Mouse (Mus musculus) kidney, embryonic 16.5 days (tissue): Measurements from ENCODE around the gene Actn3. TPM values are rescaled to one million over a fixed set of nuclear protein-coding genes. Genes with fewer than 3 reads are reported as not detected.

Source experiments
- ATAC-seq: fragments of 200-750 bp; cut with Nextera tagmentation; 2 replicates; pipeline ENCODE4 v1.8.0; 2017; ENCODE audit warnings: moderate TSS enrichment; ENCODE audit not compliant: low FRiP score, low TSS enrichment
- H3K27ac ChIP-seq: fragments of 300-500 bp; sonication (generic); 2 replicates; pipeline ENCODE4 v1.5.1; 2014; ENCODE audit warnings: low read length
- H3K27me3 ChIP-seq: fragments of 300-500 bp; sonication (generic); 2 replicates; pipeline ENCODE4 v1.6.1; 2014; ENCODE audit warnings: low read length, control low read depth, mixed read lengths; ENCODE audit not compliant: insufficient read depth
- H3K36me3 ChIP-seq: fragments of 300-500 bp; sonication (generic); 2 replicates; pipeline ENCODE4 v1.6.1; 2014; ENCODE audit warnings: low read length, control low read depth, mixed read lengths; ENCODE audit not compliant: insufficient read depth
- H3K4me1 ChIP-seq: fragments of 300-500 bp; sonication (generic); 2 replicates; pipeline ENCODE4 v1.6.1; 2014; ENCODE audit warnings: low read length, control low read depth, mixed read lengths; ENCODE audit not compliant: insufficient read depth
- H3K4me2 ChIP-seq: fragments of 300-500 bp; sonication (generic); replicated peaks from 2 replicates; pipeline ENCODE4 v1.6.1; 2014; ENCODE audit warnings: low read depth, low read length
- H3K4me3 ChIP-seq: fragments of 300-500 bp; sonication (generic); 2 replicates; pipeline ENCODE4 v1.5.1; 2014; ENCODE audit warnings: mild to moderate bottlenecking, low read length
- H3K9ac ChIP-seq: fragments of 300-500 bp; sonication (generic); replicated peaks from 2 replicates; pipeline ENCODE4 v1.6.1; 2014; ENCODE audit warnings: low read length
- H3K9me3 ChIP-seq: fragments of 300-500 bp; sonication (generic); 2 replicates; pipeline ENCODE4 v1.6.1; 2016; ENCODE audit warnings: low read length, control low read depth
- WGBS: fragments of 180-500 bp; shearing (Covaris S2); extraction: QIAGEN DNeasy Blood & Tissue Kit; methylation state at CpG from one replicate; pipeline ENCODE4 v1.1.7; 2014; 5-methylcytosine and 5-hydroxymethylcytosine counted together
- polyA plus RNA-seq: library from polyadenylated mRNA; unstranded; fragments of >200 nt; fragmentation: Nextera tagmentation; extraction: Ambion mirVana; gene quantifications from 2 replicates; pipeline ENCODE4 v1.2.1, GENCODE M21; 2015

The Actn3 gene
- polyA plus RNA-seq: 9.4 and 11.0 TPM in 2 replicates

DNA sequence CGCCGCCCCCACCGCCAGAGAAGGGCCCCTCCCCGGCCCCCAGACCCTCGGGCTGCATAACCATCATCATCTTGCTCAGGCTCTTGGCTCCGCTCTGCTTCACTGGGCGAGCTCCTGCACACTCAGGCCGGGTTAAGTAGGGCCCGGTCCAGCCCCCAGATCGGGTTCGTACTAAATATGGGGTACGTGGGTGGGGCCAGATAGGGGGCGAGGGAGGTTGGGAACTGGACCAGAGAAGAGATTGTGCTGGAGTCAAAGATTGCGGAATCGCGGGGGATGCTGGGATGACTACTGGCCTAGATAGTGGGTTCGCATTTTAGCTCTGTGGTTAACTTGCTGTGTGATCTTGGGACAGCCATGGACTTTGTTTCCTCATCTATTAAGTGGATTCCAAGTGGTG lies at the start of gene Actn3:
TSS of gene Actn3 (minus strand) at position 125 of the 400 bp plus-strand sequence.
- no peaks in the 10 kb centered on the region for H3K36me3 ChIP-seq
- peak; percentile 58 for ATAC-seq
- peaks cover 21% of the 10 kb centered on the region for H3K4me1 ChIP-seq
- H3K4me3 ChIP-seq: peak within 1 kb of the TSS; percentile 97
- no peaks in the 10 kb centered on the region for H3K27me3 ChIP-seq
- H3K9me3 ChIP-seq: no peaks in the 10 kb centered on the region
- peak within 1 kb of the TSS; percentile 88 for H3K27ac ChIP-seq
- 2% methylated on average over 17 of the region's 17 CpGs for WGBS
- H3K9ac ChIP-seq: peak within 1 kb of the TSS; percentile 92
- peak within 1 kb of the TSS; percentile 96 for H3K4me2 ChIP-seq

DNA sequence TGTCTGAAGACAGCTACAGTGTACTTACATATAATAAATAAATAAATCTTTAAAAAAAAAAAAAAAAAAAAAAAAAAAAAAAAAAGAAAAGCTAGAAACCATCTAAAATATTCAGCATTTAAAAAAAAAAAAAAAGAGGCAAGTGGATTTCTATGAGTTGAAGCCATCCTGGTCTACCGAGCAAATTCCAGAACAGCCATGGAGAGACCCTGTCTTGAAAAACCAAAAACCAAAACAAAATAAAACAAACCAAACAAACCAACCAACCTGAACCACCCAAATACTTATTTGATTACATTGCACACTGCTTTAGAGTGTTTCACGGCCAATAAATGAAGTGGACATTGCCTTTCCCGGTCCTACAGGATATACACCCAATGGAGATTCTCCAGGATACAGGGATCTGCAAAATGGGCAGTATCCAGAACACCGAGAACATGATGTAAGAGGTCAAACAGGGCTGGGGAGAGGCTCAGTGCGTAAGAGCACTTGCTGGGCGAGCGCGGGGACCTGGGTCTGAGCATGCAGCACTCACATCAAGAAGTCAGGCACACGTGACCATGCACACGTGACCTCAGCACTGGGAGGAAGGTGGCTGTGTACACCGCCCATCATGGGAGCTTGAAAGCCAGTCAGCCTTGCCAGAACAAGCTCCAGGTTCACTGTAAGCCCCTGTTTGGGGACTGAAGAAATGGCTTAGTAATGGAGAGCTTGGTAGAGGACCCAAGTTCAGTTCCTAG lies 47.6 kb upstream of the Actn3 start:
- no peak overlapping the region for H3K4me3 ChIP-seq
- WGBS: 96% methylated on average over 11 of the region's 11 CpGs
- peaks cover 15% of the 10 kb centered on the region for H3K4me1 ChIP-seq
- ATAC-seq: no peak
- H3K36me3 ChIP-seq: peaks cover 38% of the 10 kb centered on the region
- no peak overlapping the region for H3K9ac ChIP-seq
- no peak overlapping the region for H3K4me2 ChIP-seq
- no peak overlapping the region for H3K27ac ChIP-seq
- no peaks in the 10 kb centered on the region for H3K9me3 ChIP-seq
- H3K27me3 ChIP-seq: no peaks in the 10 kb centered on the region

DNA sequence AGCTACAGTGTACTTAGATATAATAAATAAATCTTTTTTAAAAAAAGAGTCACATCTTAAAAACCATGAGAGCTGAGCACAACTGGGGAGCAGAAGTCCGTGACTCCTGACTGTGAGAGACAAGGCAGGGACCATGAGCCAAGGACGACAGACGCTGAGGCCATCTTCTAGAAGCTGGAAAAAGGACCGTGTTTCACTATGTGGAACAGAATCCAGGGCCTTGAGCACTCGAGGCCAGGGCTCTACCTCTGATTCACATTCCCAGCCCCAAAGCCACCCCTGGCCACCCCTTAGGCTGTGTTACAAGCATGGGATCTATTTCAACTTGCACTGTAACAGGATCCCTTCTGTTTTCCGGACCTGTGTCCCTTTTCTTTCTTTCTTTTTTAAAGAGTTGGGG lies 41.9 kb upstream of the Actn3 start:
- ATAC-seq: no peak
- H3K36me3 ChIP-seq: peaks cover 79% of the 10 kb centered on the region

DNA sequence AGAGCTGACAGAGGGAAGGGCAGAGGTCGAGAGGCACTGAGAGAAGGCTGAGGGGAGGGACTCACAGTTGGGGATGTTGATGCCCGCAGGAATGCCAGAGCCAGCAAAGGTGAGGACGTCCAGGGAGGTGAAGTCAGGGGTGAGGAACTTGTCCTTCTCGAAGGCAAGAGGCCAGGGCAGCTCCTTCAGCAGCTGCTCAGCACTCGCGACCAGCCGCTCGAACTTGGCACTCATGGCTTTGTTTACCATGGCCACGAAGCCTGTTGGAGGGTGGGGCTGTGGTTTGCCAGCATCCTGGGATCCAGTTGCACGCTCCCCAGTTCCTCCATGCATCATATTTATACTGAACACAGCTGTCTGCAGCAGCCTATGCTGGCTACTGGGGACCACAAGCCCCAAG lies 39.1 kb upstream of the Actn3 start:
- WGBS: 85% methylated on average over 10 of the region's 10 CpGs
- ATAC-seq: no peak

More for the DNA sequence above, 41.9 kb upstream of the Actn3 start:
- 69% methylated on average over 6 of the region's 6 CpGs for WGBS
- Histone ChIP-seq H3K4me2 (no peak overlapping the region), H3K27me3 (no peaks in the 10 kb centered on the region), H3K27ac (no peak overlapping the region), H3K9me3 (no peaks in the 10 kb centered on the region), H3K9ac (no peak overlapping the region), H3K4me1 (no peaks in the 10 kb centered on the region), H3K4me3 (no peak overlapping the region)

DNA sequence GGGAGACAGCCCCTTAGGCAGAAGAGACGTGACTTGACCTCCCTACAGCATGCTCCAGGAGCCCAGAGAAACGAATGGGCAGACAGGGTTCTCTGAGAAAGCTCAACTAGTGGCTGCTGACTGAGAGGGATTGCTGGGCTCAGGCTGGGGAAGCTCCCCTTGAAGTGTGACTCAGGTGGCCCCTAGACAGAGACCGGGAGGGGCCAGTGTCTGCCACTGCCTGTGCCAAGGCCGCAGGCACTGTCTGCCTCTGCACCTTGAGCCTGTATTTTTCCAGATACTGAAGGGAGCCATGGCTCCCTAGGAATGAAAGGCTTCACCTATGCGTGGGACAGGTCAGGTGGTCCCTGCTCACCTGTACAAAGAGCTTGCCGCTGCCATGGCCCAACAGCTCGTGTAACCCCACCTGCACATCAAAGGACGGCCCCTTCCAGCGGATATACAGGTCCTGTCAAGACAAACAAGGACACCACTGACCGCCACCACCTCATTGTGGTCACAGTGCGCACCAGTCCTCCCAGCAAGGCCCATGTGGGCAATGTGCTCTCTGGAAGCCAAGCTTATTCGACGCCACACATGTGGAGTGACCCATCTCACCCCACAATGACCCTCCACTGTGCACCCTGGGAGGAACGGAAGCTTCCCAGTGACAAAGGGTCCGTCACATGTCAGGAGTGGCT lies 38.4 kb upstream of the Actn3 start:
- H3K27ac ChIP-seq: no peak overlapping the region
- no peaks in the 10 kb centered on the region for H3K27me3 ChIP-seq
- no peaks in the 10 kb centered on the region for H3K4me1 ChIP-seq
- no peak for ATAC-seq
- H3K4me2 ChIP-seq: no peak overlapping the region
- H3K9me3 ChIP-seq: no peaks in the 10 kb centered on the region
- no peak overlapping the region for H3K9ac ChIP-seq
- H3K4me3 ChIP-seq: no peak overlapping the region
- H3K36me3 ChIP-seq: peaks cover 72% of the 10 kb centered on the region
- WGBS: 90% methylated on average over 15 of the region's 15 CpGs

More for the DNA sequence above, 39.1 kb upstream of the Actn3 start:
- H3K4me3 ChIP-seq: no peak overlapping the region
- H3K9ac ChIP-seq: no peak overlapping the region
- H3K36me3 ChIP-seq: peaks cover 77% of the 10 kb centered on the region
- no peaks in the 10 kb centered on the region for H3K9me3 ChIP-seq
- H3K4me1 ChIP-seq: no peaks in the 10 kb centered on the region
- no peak overlapping the region for H3K27ac ChIP-seq
- no peaks in the 10 kb centered on the region for H3K27me3 ChIP-seq
- H3K4me2 ChIP-seq: no peak overlapping the region

DNA sequence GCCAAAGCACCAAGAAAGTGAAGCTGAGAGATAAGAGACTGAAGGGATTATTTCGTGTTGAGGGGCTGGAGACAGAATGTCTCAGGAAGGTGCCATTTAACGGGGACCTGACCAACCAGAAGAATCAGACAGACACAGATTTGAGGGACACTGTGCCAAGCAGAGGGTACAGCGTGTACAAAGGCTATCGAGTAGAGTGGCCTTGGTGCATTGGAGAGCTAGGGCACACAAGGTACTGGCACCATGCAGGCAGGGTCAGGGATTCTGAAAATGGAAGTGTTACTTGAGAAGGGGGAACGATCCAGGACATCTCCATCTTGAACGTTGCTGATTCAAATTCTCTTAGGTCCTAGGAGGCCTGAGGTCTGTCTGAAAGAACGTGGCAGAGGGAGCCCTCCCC lies 31.7 kb upstream of the Actn3 start:
- ATAC-seq: no peak
- H3K36me3 ChIP-seq: peaks cover 51% of the 10 kb centered on the region
- WGBS: 90% methylated on average over 7 of the region's 7 CpGs

DNA sequence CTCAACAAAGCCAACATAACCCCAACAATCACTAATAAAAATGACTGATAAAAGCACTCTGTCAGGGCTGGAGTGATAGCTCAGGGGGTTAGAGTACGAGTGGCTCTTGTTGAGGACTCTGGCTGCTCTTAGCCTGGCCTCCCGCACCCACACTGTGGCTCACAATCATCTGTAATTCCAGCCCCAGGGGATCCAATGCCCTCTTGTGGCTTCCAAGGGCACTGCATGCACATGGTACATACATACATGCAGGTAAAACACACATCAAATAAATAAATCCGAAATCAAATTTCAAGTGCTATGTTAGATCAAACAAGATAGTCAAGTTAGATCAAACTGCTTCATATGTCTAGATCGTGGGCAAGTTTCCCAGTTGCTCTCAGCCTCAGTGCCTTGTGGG lies 30.4 kb upstream of the Actn3 start:
- Histone ChIP-seq H3K4me2 (no peak overlapping the region), H3K4me3 (no peak overlapping the region), H3K9ac (no peak overlapping the region), H3K36me3 (peaks cover 39% of the 10 kb centered on the region), H3K27ac (no peak overlapping the region), H3K4me1 (peaks cover 6% of the 10 kb centered on the region), H3K9me3 (no peaks in the 10 kb centered on the region), H3K27me3 (no peaks in the 10 kb centered on the region)
- no peak for ATAC-seq
- 89% methylated on average over 4 of the region's 4 CpGs for WGBS

More for the DNA sequence above, 31.7 kb upstream of the Actn3 start:
- no peaks in the 10 kb centered on the region for H3K27me3 ChIP-seq
- H3K9ac ChIP-seq: no peak overlapping the region
- H3K4me1 ChIP-seq: peaks cover 6% of the 10 kb centered on the region
- H3K4me2 ChIP-seq: no peak overlapping the region
- no peak overlapping the region for H3K27ac ChIP-seq
- no peak overlapping the region for H3K4me3 ChIP-seq
- H3K9me3 ChIP-seq: no peaks in the 10 kb centered on the region

DNA sequence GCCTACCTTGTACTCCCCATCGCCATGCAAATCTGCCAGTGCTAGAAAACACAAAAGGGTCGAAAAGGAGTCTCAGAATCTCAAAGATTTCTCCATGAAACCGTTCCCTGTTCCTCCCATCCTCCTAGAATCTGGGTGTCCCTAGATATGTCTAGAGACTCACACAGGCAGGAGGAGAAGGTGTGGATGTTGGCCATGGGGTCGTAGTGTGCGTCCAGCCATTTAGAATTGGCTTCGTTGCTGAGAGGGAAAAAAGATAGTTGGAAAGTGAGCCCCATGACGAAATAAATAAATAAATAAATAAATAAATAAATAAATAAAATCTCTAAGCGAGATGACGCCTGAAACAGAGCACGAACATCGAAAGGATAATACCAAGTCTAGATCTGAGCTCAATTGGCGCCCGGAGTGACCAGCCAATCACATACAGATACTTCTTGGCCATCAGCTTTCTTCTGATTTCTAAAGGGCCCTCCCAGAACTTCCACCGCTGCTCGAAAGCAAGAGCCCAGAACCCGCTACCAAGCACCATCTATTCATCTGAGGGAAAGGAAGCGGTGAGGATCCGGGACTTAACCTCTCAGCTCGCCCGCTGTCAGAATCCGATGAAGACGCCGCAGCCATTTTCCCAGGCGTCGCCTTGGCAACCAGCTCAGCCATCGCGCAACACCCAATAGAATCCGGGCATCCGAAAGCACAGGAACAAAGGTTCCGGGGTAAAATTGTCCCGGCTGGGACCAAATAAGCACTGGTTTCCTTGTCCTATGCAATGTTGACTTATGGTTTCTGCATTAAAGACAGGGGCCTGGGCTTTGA lies 28.5 kb upstream of the Actn3 start, which contains the start of gene Bbs1:
TSS of gene Bbs1 (minus strand) at position 650 of the 816 bp plus-strand sequence.
- ATAC-seq: peak; percentile 57
- H3K9ac ChIP-seq: peak within 1 kb of the TSS; percentile 57
- H3K4me1 ChIP-seq: peaks cover 6% of the 10 kb centered on the region
- 9% methylated on average over 31 of the region's 31 CpGs for WGBS
- H3K27me3 ChIP-seq: no peaks in the 10 kb centered on the region
- H3K4me2 ChIP-seq: peak within 1 kb of the TSS; percentile 72
- H3K36me3 ChIP-seq: peaks cover 33% of the 10 kb centered on the region
- peak within 1 kb of the TSS; percentile 62 for H3K4me3 ChIP-seq
- H3K27ac ChIP-seq: no peak within 1 kb of the TSS
- H3K9me3 ChIP-seq: no peaks in the 10 kb centered on the region

DNA sequence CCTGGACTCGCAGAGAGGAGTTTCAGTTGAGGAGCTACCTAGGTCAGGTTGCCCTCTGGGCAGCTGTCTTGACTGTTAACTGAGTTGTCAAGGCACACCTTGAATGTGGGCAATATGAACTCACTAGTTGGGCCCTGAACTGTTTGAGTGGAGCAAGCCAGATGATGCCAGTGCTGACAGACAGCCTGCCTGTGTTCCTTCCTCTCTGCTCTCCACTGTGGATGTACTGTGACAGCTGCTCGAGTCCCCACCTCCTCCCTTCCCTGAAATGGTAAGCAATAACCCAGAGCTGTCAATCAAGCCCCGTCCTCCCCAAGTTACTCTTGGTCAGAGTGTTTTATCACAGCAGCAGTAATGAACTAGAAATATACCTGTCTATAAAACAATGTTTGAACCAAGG lies 22.2 kb upstream of the Actn3 start:
- no peak overlapping the region for H3K9ac ChIP-seq
- 65% methylated on average over 3 of the region's 3 CpGs for WGBS
- no peak overlapping the region for H3K4me2 ChIP-seq
- H3K27ac ChIP-seq: no peak overlapping the region
- H3K9me3 ChIP-seq: no peaks in the 10 kb centered on the region
- no peak for ATAC-seq
- H3K36me3 ChIP-seq: 0 out of 2 replicates have a peak, but pooled peaks cover 2% of the 10 kb centered on the region
- H3K4me3 ChIP-seq: no peak overlapping the region
- H3K27me3 ChIP-seq: no peaks in the 10 kb centered on the region
- H3K4me1 ChIP-seq: peaks cover 7% of the 10 kb centered on the region; the same call in 1 of the 2 replicates
